10 mouse cellular contexts compared by ENCODE assay signal in genomic region chr4:147985205-147986132, GRCm38 (mm10). TPM values are rescaled to one million over a fixed set of nuclear protein-coding genes. Genes with fewer than 3 reads are reported as not detected.
DNase-seq lines count a peak whose midpoint lies in the region; ATAC-seq and TF ChIP-seq lines count a peak whose summit lies in the region.
"Had no signal": no experiment of that assay in that cellular context is flagged by ENCODE, and none has a peak within 500 bp of the region (broad histone marks: within the 10 kb centered on the region; RNA-seq: fewer than 3 reads in every experiment).

TSS of gene Nppb (plus strand) at chr4:147985788.

- no peak for TF ChIP-seq CTCF in G1E (IDR thresholded peaks at IDR 0.05; ENCODE audit: low read depth, low read length)

- no peak within 1 kb of the TSS for H3K9ac ChIP-seq in kidney, embryonic 16.5 days (replicated peaks; ENCODE audit: low read length)
- H3K9ac ChIP-seq: embryonic facial prominence, embryonic 15.5 days had no signal

- no peaks in the 10 kb centered on the region for H3K9me3 ChIP-seq in G1E (replicated peaks)
- no peaks in the 10 kb centered on the region for H3K9me3 ChIP-seq in kidney, embryonic 16.5 days (ENCODE audit: low read length)
- H3K9me3 ChIP-seq: embryonic facial prominence, embryonic 15.5 days had no signal

- DNase-seq in 3134 (ENCODE audit: extremely low read depth, insufficient read length, low spot score) (peak; percentile 83), G1E (ENCODE audit: low spot score) (no peak)
- peak; percentile 96 for DNase-seq in heart, adult 11 months
- DNase-seq in right cerebral cortex, postnatal 4 days = no peak
- DNase-seq in layer of hippocampus, postnatal 36 days = no peak

- H3K27ac ChIP-seq in kidney, embryonic 16.5 days (ENCODE audit: low read length) = no peak within 1 kb of the TSS
- H3K27ac ChIP-seq: embryonic facial prominence, embryonic 15.5 days had no signal

- 33% methylated on average over 20 of the region's 20 CpGs for WGBS in kidney, embryonic 16.5 days

- H3K27me3 ChIP-seq in G1E (ENCODE audit: insufficient read depth, low read length) = peaks cover 2% of the 10 kb centered on the region; the same call in 1 of the 2 replicates
- H3K27me3 ChIP-seq in kidney, embryonic 16.5 days (ENCODE audit: insufficient read depth, low read length) = no peaks in the 10 kb centered on the region
- H3K27me3 ChIP-seq: embryonic facial prominence, embryonic 15.5 days had no signal

- no peak within 1 kb of the TSS for H3K4me3 ChIP-seq in G1E (ENCODE audit: low read depth, low read length)
- no peak within 1 kb of the TSS for H3K4me3 ChIP-seq in kidney, embryonic 16.5 days (ENCODE audit: low read length)
- H3K4me3 ChIP-seq: embryonic facial prominence, embryonic 15.5 days had no signal

- ATAC-seq in G1E (ENCODE audit: extremely low read depth, insufficient number of reproducible peaks, low FRiP score, poor library complexity, severe bottlenecking) = peak; percentile 62; the same call in 1 of the 2 replicates
- ATAC-seq in kidney, embryonic 16.5 days (ENCODE audit: low FRiP score, low TSS enrichment) = peak; percentile 77
- 0 out of 2 replicates have a peak, but pooled peaks have one; percentile 5 for ATAC-seq in monocyte, adult 5-6 weeks (replicated peaks; ENCODE audit: insufficient number of reproducible peaks, low FRiP score, low TSS enrichment, poor library complexity, severe bottlenecking)
- no peak for ATAC-seq in activated CD4-positive, CD25-positive, alpha-beta regulatory T cell, adult 4 months

- H3K36me3 ChIP-seq in G1E (replicated peaks) = no peaks in the 10 kb centered on the region
- no peaks in the 10 kb centered on the region for H3K36me3 ChIP-seq in kidney, embryonic 16.5 days (ENCODE audit: insufficient read depth, low read length)
- H3K36me3 ChIP-seq: embryonic facial prominence, embryonic 15.5 days had no signal

- H3K4me2 ChIP-seq in kidney, embryonic 16.5 days (replicated peaks; ENCODE audit: low read depth, low read length) = no peak within 1 kb of the TSS
- H3K4me2 ChIP-seq: embryonic facial prominence, embryonic 15.5 days had no signal

- 0 out of 2 replicates have a peak, but pooled peaks cover 2% of the 10 kb centered on the region for H3K4me1 ChIP-seq in G1E (ENCODE audit: insufficient read depth, low read depth, low read length)
- H3K4me1 ChIP-seq in kidney, embryonic 16.5 days (ENCODE audit: insufficient read depth, low read length) = no peaks in the 10 kb centered on the region
- H3K4me1 ChIP-seq: embryonic facial prominence, embryonic 15.5 days had no signal

RNA-seq across cellular contexts. Expression of gene Nppb, which starts in this region (rescaled TPM):
- total RNA-seq in G1E (2014; fragmentation: Nextera tagmentation) (not detected in 2 replicates), G1E (2017) (not detected in 2 replicates)
- not detected in 2 replicates for polyA plus RNA-seq in G1E (2012)
- 0.21 TPM in 1 of 2 replicates, not detected in the other for polyA plus RNA-seq in kidney, embryonic 16.5 days (2015; fragmentation: Nextera tagmentation; extraction: Ambion mirVana)
- total RNA-seq in monocyte, adult 5-6 weeks (2017) = not detected in 3 replicates
- polyA plus RNA-seq in activated CD4-positive, CD25-positive, alpha-beta regulatory T cell, adult 4 months (2017; shearing (Covaris generic)) = not detected
- not detected for total RNA-seq in layer of hippocampus, postnatal 36 days (2021)
- total RNA-seq: neutrophil, adult 5-6 weeks had no signal

Comparison
In these comparisons a context has a peak if more than half of its experiments do, and no peak if none do; other contexts are left out.
1. Peak in ATAC-seq in G1E; RNA of the gene not detected or under 1 TPM.
2. Peak in ATAC-seq in kidney, embryonic 16.5 days; RNA of the gene not detected or under 1 TPM.
3. Peak in ATAC-seq in monocyte, adult 5-6 weeks; RNA of the gene not detected or under 1 TPM.
4. DNase-seq: peak in 3134 (single experiment) and heart, adult 11 months (single experiment); none in G1E (single experiment), right cerebral cortex, postnatal 4 days (single experiment) and layer of hippocampus, postnatal 36 days (0 of 2).